Mouse (Mus musculus) right cerebral cortex, postnatal 25 days (tissue): ENCODE results near the gene Dlgap4.
A peak's percentile ranks its signal among the peaks of the same experiment; 100 is the strongest.

ENCODE experiments used
- DNase-seq: peaks from one replicate; pipeline ENCODE4 v3.0.0; 2022

The Dlgap4 gene

GRCm38 (mm10) chr2:156613541-156614257, at the start of gene Dlgap4:
Gene Dlgap4 (plus strand): TSS chr2:156613705.
- DNase-seq = peak; percentile 61

GRCm38 (mm10) chr2:156566512-156566911, 47.0 kb upstream of the Dlgap4 start:
- no peak for DNase-seq

GRCm38 (mm10) chr2:156568647-156569046, 44.9 kb upstream of the Dlgap4 start:
- DNase-seq = no peak

- no peak for DNase-seq
Measured at GRCm38 (mm10) chr2:156569261-156569660, 44.2 kb upstream of the Dlgap4 start.

- no peak for DNase-seq
Measured at GRCm38 (mm10) chr2:156571521-156571920, 42.0 kb upstream of the Dlgap4 start.

GRCm38 (mm10) chr2:156576850-156577587, 36.5 kb upstream of the Dlgap4 start:
- no peak for DNase-seq

GRCm38 (mm10) chr2:156580507-156580906, 33.0 kb upstream of the Dlgap4 start:
- DNase-seq = no peak

- peak; percentile 88 for DNase-seq
Measured at GRCm38 (mm10) chr2:156581244-156581643, 32.3 kb upstream of the Dlgap4 start.

- no peak for DNase-seq
Measured at GRCm38 (mm10) chr2:156582887-156583286, 30.6 kb upstream of the Dlgap4 start.

GRCm38 (mm10) chr2:156584154-156584796, 29.2 kb upstream of the Dlgap4 start:
- DNase-seq = peak; percentile 31

- DNase-seq = peak; percentile 65
Measured at GRCm38 (mm10) chr2:156584797-156585471, 28.6 kb upstream of the Dlgap4 start.

GRCm38 (mm10) chr2:156589481-156589880, 24.0 kb upstream of the Dlgap4 start:
- no peak for DNase-seq

GRCm38 (mm10) chr2:156594987-156595490, 18.5 kb upstream of the Dlgap4 start:
- DNase-seq = no peak

GRCm38 (mm10) chr2:156602581-156602980, 10.9 kb upstream of the Dlgap4 start:
- DNase-seq = no peak

- no peak for DNase-seq
Measured at GRCm38 (mm10) chr2:156603671-156604070, 9.8 kb upstream of the Dlgap4 start.

GRCm38 (mm10) chr2:156605144-156605543, 8.4 kb upstream of the Dlgap4 start:
- no peak for DNase-seq

- no peak for DNase-seq
Measured at GRCm38 (mm10) chr2:156605971-156606370, 7.5 kb upstream of the Dlgap4 start.

- DNase-seq = peak; percentile 79
Measured at GRCm38 (mm10) chr2:156613081-156613540, 394 bp upstream of the Dlgap4 start.

- DNase-seq = peak; percentile 55
Measured at GRCm38 (mm10) chr2:156614258-156614556, 702 bp downstream of the Dlgap4 start.

GRCm38 (mm10) chr2:156614661-156615654, 1.5 kb downstream of the Dlgap4 start:
- peak; percentile 54 for DNase-seq

- DNase-seq = no peak
Measured at GRCm38 (mm10) chr2:156616513-156616912, 3.0 kb downstream of the Dlgap4 start.

GRCm38 (mm10) chr2:156617536-156617935, 4.0 kb downstream of the Dlgap4 start:
- no peak for DNase-seq
